Mouse (Mus musculus): ENCODE results near the gene Zfp651.

DNA sequence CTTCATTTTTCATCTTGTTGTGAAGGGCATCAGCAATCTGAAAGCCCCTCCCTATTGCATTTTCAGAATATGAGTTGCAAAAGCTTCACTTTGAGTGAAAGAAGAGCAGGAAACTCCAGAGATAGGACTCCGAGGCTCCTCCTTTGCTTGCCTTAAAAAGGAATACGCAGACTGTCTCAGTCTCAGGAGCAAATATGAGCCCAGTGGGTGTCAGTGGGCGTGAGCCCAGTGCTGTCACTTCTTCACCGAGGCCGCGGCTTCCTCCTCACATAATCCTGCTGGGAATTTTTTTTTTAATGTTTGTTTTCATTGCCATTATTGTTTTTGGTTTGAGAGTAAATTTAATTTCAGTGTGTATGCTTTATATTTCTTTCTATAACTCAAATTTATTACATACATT lies 18.6 kb upstream of the Zfp651 start:
- TF ChIP-seq CTCF (IDR thresholded peaks at IDR 0.05; ENCODE audit: extremely low read depth, insufficient read depth, insufficient read length, insufficient replicate concordance) (no peak), POLR2A (IDR thresholded peaks at IDR 0.05; ENCODE audit: low read depth, low read length) (no peak)
